In the genomic region with DNA sequence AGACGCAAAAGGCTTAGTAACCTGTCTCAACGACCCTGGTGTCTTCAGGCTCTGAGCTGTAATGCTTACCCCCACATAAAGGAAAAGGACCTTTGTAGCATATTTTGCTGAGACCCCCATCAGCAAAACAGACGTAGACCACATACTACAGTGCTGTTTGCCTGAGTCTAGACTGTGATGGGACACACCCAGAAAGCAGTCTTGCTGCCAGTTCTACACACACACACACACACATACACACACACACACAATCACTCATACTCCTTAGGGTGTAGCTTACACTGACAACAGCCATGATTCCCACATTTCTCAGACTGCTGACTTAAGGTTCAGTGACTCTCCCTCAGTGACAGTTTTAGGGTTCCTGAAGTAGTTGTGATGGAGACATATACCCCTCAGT, we compare ENCODE assay signal across 20 mouse cellular contexts. TPM values are rescaled to one million over a fixed set of nuclear protein-coding genes. Genes with fewer than 3 reads are reported as not detected.
DNase-seq lines count a peak whose midpoint lies in the region; ATAC-seq and TF ChIP-seq lines count a peak whose summit lies in the region.
"Had no signal": no experiment of that assay in that cellular context is flagged by ENCODE, and none has a peak within 500 bp of the region (broad histone marks: within the 10 kb centered on the region; RNA-seq: fewer than 3 reads in every experiment).

No protein-coding gene starts in this region.

- H3K9ac ChIP-seq in intestine, embryonic 15.5 days = no peak overlapping the region
- no peak overlapping the region for H3K9ac ChIP-seq in intestine, embryonic 16.5 days (ENCODE audit: low read depth, low read length)
- no peak overlapping the region for H3K9ac ChIP-seq in stomach, embryonic 16.5 days (ENCODE audit: low read length)
- H3K9ac ChIP-seq: embryonic facial prominence, embryonic 12.5 days; forebrain, embryonic 13.5 days; forebrain, embryonic 15.5 days had no signal

- no peak overlapping the region for H3K4me2 ChIP-seq in intestine, embryonic 15.5 days (replicated peaks)
- no peak overlapping the region for H3K4me2 ChIP-seq in intestine, embryonic 16.5 days (ENCODE audit: low read depth, low read length)
- H3K4me2 ChIP-seq in stomach, embryonic 16.5 days (ENCODE audit: low read depth, low read length) = no peak overlapping the region
- H3K4me2 ChIP-seq: embryonic facial prominence, embryonic 12.5 days; forebrain, embryonic 13.5 days; forebrain, embryonic 15.5 days had no signal

- no peaks in the 10 kb centered on the region for H3K9me3 ChIP-seq in intestine, embryonic 15.5 days
- no peaks in the 10 kb centered on the region for H3K9me3 ChIP-seq in intestine, embryonic 16.5 days (ENCODE audit: control insufficient read depth, low read length)
- H3K9me3 ChIP-seq in stomach, embryonic 16.5 days (replicated peaks; ENCODE audit: control insufficient read depth, low read length) = no peaks in the 10 kb centered on the region
- no peaks in the 10 kb centered on the region for H3K9me3 ChIP-seq in hindbrain, embryonic 10.5 days
- H3K9me3 ChIP-seq: embryonic facial prominence, embryonic 10.5 days; embryonic facial prominence, embryonic 12.5 days; forebrain, embryonic 13.5 days; forebrain, embryonic 15.5 days had no signal

- 0 out of 2 replicates have a peak, but pooled peaks cover 5% of the 10 kb centered on the region for H3K36me3 ChIP-seq in intestine, embryonic 15.5 days
- peaks cover 3% of the 10 kb centered on the region for H3K36me3 ChIP-seq in intestine, embryonic 16.5 days (ENCODE audit: control insufficient read depth, insufficient read depth, low read length)
- peaks cover 43% of the 10 kb centered on the region for H3K36me3 ChIP-seq in small intestine, adult 2 months (ENCODE audit: control insufficient read depth, insufficient read depth, low read length)
- peaks cover 10% of the 10 kb centered on the region; the same call in 1 of the 2 replicates for H3K36me3 ChIP-seq in stomach, embryonic 16.5 days (ENCODE audit: control insufficient read depth, insufficient read depth, low read length)
- H3K36me3 ChIP-seq in hindbrain, embryonic 10.5 days = peaks cover 97% of the 10 kb centered on the region

- WGBS in intestine, embryonic 15.5 days = 68% methylated on average over 3 of the region's 3 CpGs
- WGBS in intestine, embryonic 16.5 days = 69% methylated on average over 3 of the region's 3 CpGs
- WGBS in small intestine, adult 2 months = 25% methylated on average over 3 of the region's 3 CpGs
- WGBS in stomach, embryonic 16.5 days = 66% methylated on average over 3 of the region's 3 CpGs
- 89% methylated on average over 3 of the region's 3 CpGs for WGBS in hindbrain, embryonic 10.5 days

- peaks cover 4% of the 10 kb centered on the region; the same call in 1 of the 2 replicates for H3K4me1 ChIP-seq in intestine, embryonic 15.5 days (replicated peaks)
- H3K4me1 ChIP-seq in intestine, embryonic 16.5 days (ENCODE audit: control insufficient read depth, insufficient read depth, low read length) = 0 out of 2 replicates have a peak, but pooled peaks cover 3% of the 10 kb centered on the region
- peaks cover 14% of the 10 kb centered on the region; the same call in 1 of the 2 replicates for H3K4me1 ChIP-seq in small intestine, adult 2 months (ENCODE audit: control insufficient read depth, insufficient read depth, insufficient read length, low read length)
- H3K4me1 ChIP-seq in stomach, embryonic 16.5 days (ENCODE audit: control insufficient read depth, insufficient read depth, low read length) = 0 out of 2 replicates have a peak, but pooled peaks cover under 1% of the 10 kb centered on the region
- H3K4me1 ChIP-seq in hindbrain, embryonic 10.5 days (replicated peaks) = no peaks in the 10 kb centered on the region
- H3K4me1 ChIP-seq: embryonic facial prominence, embryonic 10.5 days; embryonic facial prominence, embryonic 12.5 days; forebrain, embryonic 13.5 days; forebrain, embryonic 15.5 days had no signal

- TF ChIP-seq CTCF in small intestine, adult 2 months (IDR thresholded peaks at IDR 0.05; ENCODE audit: extremely low read depth, insufficient read length, insufficient replicate concordance, low read depth, low read length) = no peak

- no peak for DNase-seq in hindbrain, embryonic 10.5 days (ENCODE audit: low spot score)
- no peak for DNase-seq in heart, postnatal 10 days
- no peak for DNase-seq in cerebellum, adult 8-10 months
- DNase-seq in kidney, adult 18-20 months = no peak
- DNase-seq: adrenal gland, adult 2 months; adrenal gland, postnatal 10 days; adrenal gland, postnatal 25 days; cerebellum, adult 11 months; cerebellum, adult 18-20 months; cerebellum, adult 9-10 months; cerebellum, postnatal 10 days; cerebellum, postnatal 25 days had no signal

- no peak for ATAC-seq in intestine, embryonic 15.5 days
- peak; percentile 37; the same call in 1 of the 2 replicates for ATAC-seq in intestine, embryonic 16.5 days
- peak; percentile 66; the same call in 1 of the 2 replicates for ATAC-seq in stomach, embryonic 16.5 days (ENCODE audit: insufficient read depth, low FRiP score)
- ATAC-seq: forebrain, embryonic 13.5 days; forebrain, embryonic 15.5 days had no signal

- H3K4me3 ChIP-seq in intestine, embryonic 15.5 days (replicated peaks) = no peak overlapping the region
- H3K4me3 ChIP-seq in intestine, embryonic 16.5 days (ENCODE audit: low read length) = no peak overlapping the region
- no peak overlapping the region for H3K4me3 ChIP-seq in small intestine, adult 2 months (ENCODE audit: low read depth, low read length)
- H3K4me3 ChIP-seq in stomach, embryonic 16.5 days (replicated peaks; ENCODE audit: low read length) = no peak overlapping the region
- no peak overlapping the region for H3K4me3 ChIP-seq in hindbrain, embryonic 10.5 days
- H3K4me3 ChIP-seq: embryonic facial prominence, embryonic 10.5 days; embryonic facial prominence, embryonic 12.5 days; forebrain, embryonic 13.5 days; forebrain, embryonic 15.5 days had no signal

- peak overlapping the region; percentile 56 for H3K27ac ChIP-seq in intestine, embryonic 15.5 days
- peak overlapping the region; percentile 67 for H3K27ac ChIP-seq in intestine, embryonic 16.5 days (ENCODE audit: low read length)
- peak overlapping the region; percentile 50 for H3K27ac ChIP-seq in small intestine, adult 2 months (ENCODE audit: insufficient read depth, low read depth, low read length)
- peak overlapping the region; percentile 80 for H3K27ac ChIP-seq in stomach, embryonic 16.5 days (ENCODE audit: low read length)
- H3K27ac ChIP-seq in hindbrain, embryonic 10.5 days = no peak overlapping the region
- H3K27ac ChIP-seq: embryonic facial prominence, embryonic 10.5 days; embryonic facial prominence, embryonic 12.5 days; forebrain, embryonic 13.5 days; forebrain, embryonic 15.5 days had no signal

- TF ChIP-seq POLR2A in small intestine, adult 2 months (IDR thresholded peaks at IDR 0.05; ENCODE audit: low read depth, low read length) = no peak

- H3K27me3 ChIP-seq in intestine, embryonic 15.5 days (replicated peaks) = no peaks in the 10 kb centered on the region
- no peaks in the 10 kb centered on the region for H3K27me3 ChIP-seq in intestine, embryonic 16.5 days (replicated peaks; ENCODE audit: control insufficient read depth, insufficient read depth, low read length)
- no peaks in the 10 kb centered on the region for H3K27me3 ChIP-seq in small intestine, adult 2 months (ENCODE audit: control insufficient read depth, insufficient read depth, low read length)
- H3K27me3 ChIP-seq in stomach, embryonic 16.5 days (ENCODE audit: control insufficient read depth, insufficient read depth, low read length) = no peaks in the 10 kb centered on the region
- no peaks in the 10 kb centered on the region for H3K27me3 ChIP-seq in hindbrain, embryonic 10.5 days (ENCODE audit: insufficient read depth, poor library complexity, severe bottlenecking)
- H3K27me3 ChIP-seq: embryonic facial prominence, embryonic 12.5 days; forebrain, embryonic 13.5 days; forebrain, embryonic 15.5 days had no signal

- intact Hi-C loops in heart, postnatal 10 days (cut with DNase I) = no loop called here

RNA-seq across cellular contexts. Expression of a gene that starts 12.2 kb away (rescaled TPM):
- polyA plus RNA-seq in intestine, embryonic 15.5 days (2015; fragmentation: Nextera tagmentation; extraction: Ambion mirVana) = 5.7 and 8.3 TPM in 2 replicates
- polyA plus RNA-seq in intestine, embryonic 16.5 days (2015; fragmentation: Nextera tagmentation; extraction: Ambion mirVana) = 6.9 TPM in 2 replicates
- polyA plus RNA-seq in small intestine, adult 2 months (2012; rRNA removed) = 2.3 and 8.8 TPM in 2 replicates
- 7.3 and 7.6 TPM in 2 replicates for polyA plus RNA-seq in stomach, embryonic 16.5 days (2015; fragmentation: Nextera tagmentation; extraction: Ambion mirVana)
- 9.0 and 10.4 TPM in 2 replicates for polyA plus RNA-seq in hindbrain, embryonic 10.5 days (2016; fragmentation: Nextera tagmentation; extraction: Ambion mirVana)
- total RNA-seq in heart, postnatal 10 days (2021) = 1 to 10 TPM; 4.6 to 5.5 TPM

RNA-seq across cellular contexts. Expression of a gene that starts 12.8 kb away (rescaled TPM):
- 81.9 and 85.5 TPM in 2 replicates for polyA plus RNA-seq in intestine, embryonic 15.5 days (2015; fragmentation: Nextera tagmentation; extraction: Ambion mirVana)
- polyA plus RNA-seq in intestine, embryonic 16.5 days (2015; fragmentation: Nextera tagmentation; extraction: Ambion mirVana) = 79.9 and 82.8 TPM in 2 replicates
- polyA plus RNA-seq in small intestine, adult 2 months (2012; rRNA removed) = 49.6 and 65.7 TPM in 2 replicates
- polyA plus RNA-seq in stomach, embryonic 16.5 days (2015; fragmentation: Nextera tagmentation; extraction: Ambion mirVana) = 90.5 and 102 TPM in 2 replicates
- 142 and 143 TPM in 2 replicates for polyA plus RNA-seq in hindbrain, embryonic 10.5 days (2016; fragmentation: Nextera tagmentation; extraction: Ambion mirVana)
- 10 to 100 TPM; 44.2 to 45.3 TPM for total RNA-seq in heart, postnatal 10 days (2021)

RNA-seq across cellular contexts. Expression of a gene that starts 45.3 kb away (rescaled TPM):
- 7.3 and 10.1 TPM in 2 replicates for polyA plus RNA-seq in intestine, embryonic 15.5 days (2015; fragmentation: Nextera tagmentation; extraction: Ambion mirVana)
- 9.1 and 9.2 TPM in 2 replicates for polyA plus RNA-seq in intestine, embryonic 16.5 days (2015; fragmentation: Nextera tagmentation; extraction: Ambion mirVana)
- polyA plus RNA-seq in small intestine, adult 2 months (2012; rRNA removed) = 6.4 and 7.9 TPM in 2 replicates
- polyA plus RNA-seq in stomach, embryonic 16.5 days (2015; fragmentation: Nextera tagmentation; extraction: Ambion mirVana) = 10.0 TPM in 2 replicates
- polyA plus RNA-seq in hindbrain, embryonic 10.5 days (2016; fragmentation: Nextera tagmentation; extraction: Ambion mirVana) = 10.3 and 14.2 TPM in 2 replicates
- 1 to 10 TPM; 5.0 to 6.3 TPM for total RNA-seq in heart, postnatal 10 days (2021)

RNA-seq across cellular contexts. Expression of a gene that starts 45.5 kb away (rescaled TPM):
- polyA plus RNA-seq in intestine, embryonic 15.5 days (2015; fragmentation: Nextera tagmentation; extraction: Ambion mirVana) = 5.5 and 6.3 TPM in 2 replicates
- polyA plus RNA-seq in intestine, embryonic 16.5 days (2015; fragmentation: Nextera tagmentation; extraction: Ambion mirVana) = 4.6 and 5.8 TPM in 2 replicates
- 4.0 and 4.9 TPM in 2 replicates for polyA plus RNA-seq in small intestine, adult 2 months (2012; rRNA removed)
- polyA plus RNA-seq in stomach, embryonic 16.5 days (2015; fragmentation: Nextera tagmentation; extraction: Ambion mirVana) = 6.8 and 8.2 TPM in 2 replicates
- polyA plus RNA-seq in hindbrain, embryonic 10.5 days (2016; fragmentation: Nextera tagmentation; extraction: Ambion mirVana) = 12.9 and 14.8 TPM in 2 replicates
- total RNA-seq in heart, postnatal 10 days (2021) = 1 to 10 TPM; 2.4 to 2.8 TPM
